ENCODE assay signal across 8 mouse cellular contexts in genomic region chr12:83520311-83520890, GRCm38 (mm10). TPM values are rescaled to one million over a fixed set of nuclear protein-coding genes. Genes with fewer than 3 reads are reported as not detected.
A peak's percentile ranks its signal among the peaks of the same experiment; 100 is the strongest.
DNase-seq lines count a peak whose midpoint lies in the region; ATAC-seq and TF ChIP-seq lines count a peak whose summit lies in the region.

Gene Dcaf4, plus strand, starts transcription at chr12:83520466.

- H3K9ac ChIP-seq in CH12.LX (ENCODE audit: insufficient read depth, low read depth), result peak within 1 kb of the TSS; percentile 49
- peak within 1 kb of the TSS; percentile 61 for H3K9ac ChIP-seq in forebrain, embryonic 12.5 days
- H3K9ac ChIP-seq in heart, postnatal 0 days (replicated peaks; ENCODE audit: low read depth, low read length), result peak within 1 kb of the TSS; percentile 43
- peak within 1 kb of the TSS; percentile 54 for H3K9ac ChIP-seq in liver, embryonic 16.5 days (ENCODE audit: low read depth, low read length)
- H3K9ac ChIP-seq in neural tube, embryonic 13.5 days, result peak within 1 kb of the TSS; percentile 70

- peaks cover 2 to 20% of the 10 kb centered on the region in 2 experiments for H3K4me1 ChIP-seq in CH12.LX (ENCODE audit: control insufficient read depth in 1 of 2, insufficient read depth in 2 of 2)
- peaks cover 15% of the 10 kb centered on the region for H3K4me1 ChIP-seq in forebrain, embryonic 12.5 days
- peaks cover 6% of the 10 kb centered on the region; the same call in 1 of the 2 replicates for H3K4me1 ChIP-seq in heart, postnatal 0 days (ENCODE audit: control insufficient read depth, insufficient read depth)
- H3K4me1 ChIP-seq in liver, embryonic 16.5 days (ENCODE audit: control insufficient read depth, low read depth, low read length), result peaks cover 31% of the 10 kb centered on the region
- H3K4me1 ChIP-seq in neural tube, embryonic 13.5 days (replicated peaks), result peaks cover 31% of the 10 kb centered on the region
- peaks cover under 1% of the 10 kb centered on the region for H3K4me1 ChIP-seq in testis, adult 2 months (ENCODE audit: control insufficient read depth, insufficient read depth, low read length)

- peaks cover 0 to 8% of the 10 kb centered on the region in 2 experiments for H3K36me3 ChIP-seq in CH12.LX (replicated peaks in 1 of 2; ENCODE audit: control insufficient read depth in 1 of 2, insufficient read depth in 1 of 2, low read length in 1 of 2)
- no peaks in the 10 kb centered on the region for H3K36me3 ChIP-seq in forebrain, embryonic 12.5 days (replicated peaks)
- no peaks in the 10 kb centered on the region for H3K36me3 ChIP-seq in heart, postnatal 0 days (replicated peaks; ENCODE audit: control insufficient read depth, insufficient read depth, low read length)
- H3K36me3 ChIP-seq in liver, embryonic 16.5 days (ENCODE audit: control insufficient read depth, insufficient read depth), result no peaks in the 10 kb centered on the region
- no peaks in the 10 kb centered on the region for H3K36me3 ChIP-seq in neural tube, embryonic 13.5 days
- H3K36me3 ChIP-seq in testis, adult 2 months (ENCODE audit: control insufficient read depth, insufficient read depth, low read length), result no peaks in the 10 kb centered on the region

- peak; percentile 74 for TF ChIP-seq POLR2A in CH12.LX (IDR thresholded peaks at IDR 0.05; ENCODE audit: low read depth, low read length)
- peak; percentile 64 for TF ChIP-seq POLR2A in testis, adult 2 months (IDR thresholded peaks at IDR 0.05; ENCODE audit: control insufficient read depth, low read depth, low read length)

- under 1% methylated on average over 32 of the region's 32 CpGs for WGBS in forebrain, embryonic 12.5 days
- WGBS in heart, postnatal 0 days, result 0% methylated on average over 32 of the region's 32 CpGs
- under 1% methylated on average over 32 of the region's 32 CpGs for WGBS in liver, embryonic 16.5 days (ENCODE audit: insufficient replicate concordance)
- under 1% methylated on average over 32 of the region's 32 CpGs for WGBS in neural tube, embryonic 13.5 days

- 0 out of 2 replicates have a peak, but pooled peaks cover 2% of the 10 kb centered on the region for H3K79me2 ChIP-seq in CH12.LX (replicated peaks; ENCODE audit: control insufficient read depth, extremely low read depth, insufficient read depth, poor library complexity, severe bottlenecking)

- ATAC-seq in forebrain, embryonic 12.5 days (ENCODE audit: low FRiP score), result peak; percentile 98
- peak; percentile 97 for ATAC-seq in heart, postnatal 0 days (ENCODE audit: insufficient read depth, low read depth)
- ATAC-seq in liver, embryonic 16.5 days (ENCODE audit: low read depth), result peak; percentile 97
- ATAC-seq in neural tube, embryonic 13.5 days (ENCODE audit: low read depth), result peak; percentile 97

- H3K4me2 ChIP-seq in CH12.LX (ENCODE audit: insufficient read depth, low read depth, poor library complexity, severe bottlenecking), result peak within 1 kb of the TSS; percentile 85
- H3K4me2 ChIP-seq in forebrain, embryonic 12.5 days, result peak within 1 kb of the TSS; percentile 74
- peak within 1 kb of the TSS; percentile 69 for H3K4me2 ChIP-seq in heart, postnatal 0 days (ENCODE audit: low read depth, low read length)
- H3K4me2 ChIP-seq in liver, embryonic 16.5 days (ENCODE audit: low read depth, low read length), result peak within 1 kb of the TSS; percentile 71
- peak within 1 kb of the TSS; percentile 62 for H3K4me2 ChIP-seq in neural tube, embryonic 13.5 days

- peak; percentile 7 for TF ChIP-seq RAD21 in CH12.LX (IDR thresholded peaks at IDR 0.05; ENCODE audit: low read depth, low read length)

- TF ChIP-seq EP300 in CH12.LX (IDR thresholded peaks at IDR 0.05; ENCODE audit: low read length), result no peak
- no peak for TF ChIP-seq EP300 in heart, postnatal 0 days (IDR thresholded peaks at IDR 0.05; ENCODE audit: low read depth)

- DNase-seq in CH12.LX (ENCODE audit: extremely low read depth), result peak; percentile 98
- peak; percentile 98 for DNase-seq in c-Kit-positive CD71-positive TER-119-negative erythroid progenitor cells, embryonic 14.5 days (ENCODE audit: low read depth)
- DNase-seq in heart, postnatal 0 days (ENCODE audit: low spot score), result peak; percentile 94
- DNase-seq in kidney, postnatal 4 days, result peak; percentile 99

- peak within 1 kb of the TSS; percentile 73 to 93 (median 78) for H3K4me3 ChIP-seq in CH12.LX (replicated peaks in 1 of 3; ENCODE audit: low read depth in 2 of 3, low read length in 2 of 3, poor library complexity in 1 of 3)
- H3K4me3 ChIP-seq in forebrain, embryonic 12.5 days (replicated peaks), result peak within 1 kb of the TSS; percentile 57
- peak within 1 kb of the TSS; percentile 70 for H3K4me3 ChIP-seq in heart, postnatal 0 days (ENCODE audit: low read depth, low read length)
- H3K4me3 ChIP-seq in liver, embryonic 16.5 days (ENCODE audit: low read depth, low read length), result peak within 1 kb of the TSS; percentile 66
- peak within 1 kb of the TSS; percentile 52 for H3K4me3 ChIP-seq in neural tube, embryonic 13.5 days
- peak within 1 kb of the TSS; percentile 92 for H3K4me3 ChIP-seq in testis, adult 2 months (ENCODE audit: control insufficient read depth, low read depth, low read length)

- peak in 1 of 2 experiments; percentile 19; a peak in 1 of 4 replicates for TF ChIP-seq CTCF in CH12.LX (conservative IDR thresholded peaks at IDR 0.05 in 1 of 2, IDR thresholded peaks at IDR 0.05 in 1 of 2; ENCODE audit: low read depth in 2 of 2, low read length in 2 of 2)
- peak; percentile 12; the same call in 1 of the 2 replicates for TF ChIP-seq CTCF in heart, postnatal 0 days (IDR thresholded peaks at IDR 0.05; ENCODE audit: low read depth)
- peak; percentile 30; the same call in 1 of the 2 replicates for TF ChIP-seq CTCF in testis, adult 2 months (IDR thresholded peaks at IDR 0.05; ENCODE audit: control insufficient read depth, insufficient read depth, insufficient replicate concordance, low read depth, low read length)

- no peaks in the 10 kb centered on the region for H3K27me3 ChIP-seq in CH12.LX (replicated peaks)
- no peaks in the 10 kb centered on the region for H3K27me3 ChIP-seq in forebrain, embryonic 12.5 days
- H3K27me3 ChIP-seq in heart, postnatal 0 days (ENCODE audit: control insufficient read depth, insufficient read depth, low read length), result no peaks in the 10 kb centered on the region
- no peaks in the 10 kb centered on the region for H3K27me3 ChIP-seq in liver, embryonic 16.5 days (ENCODE audit: control insufficient read depth, insufficient read depth, low read depth, low read length)
- no peaks in the 10 kb centered on the region for H3K27me3 ChIP-seq in neural tube, embryonic 13.5 days
- H3K27me3 ChIP-seq in testis, adult 2 months (ENCODE audit: control insufficient read depth, insufficient read depth, low read length), result no peaks in the 10 kb centered on the region

- dilution Hi-C loops in CH12.LX (cut with MboI; ENCODE audit: extremely low pct_ligation_motif_present, extremely low pct_unique_long_range_greater_than_20kb, low sequenced_read_pairs), result no loop called here

- no peak within 1 kb of the TSS for H3K27ac ChIP-seq in CH12.LX (ENCODE audit: insufficient read depth, low read depth)
- peak within 1 kb of the TSS; percentile 38; the same call in 1 of the 2 replicates for H3K27ac ChIP-seq in forebrain, embryonic 12.5 days
- H3K27ac ChIP-seq in heart, postnatal 0 days (ENCODE audit: low read depth), result peak within 1 kb of the TSS; percentile 68
- H3K27ac ChIP-seq in liver, embryonic 16.5 days (ENCODE audit: low read length), result peak within 1 kb of the TSS; percentile 7
- H3K27ac ChIP-seq in neural tube, embryonic 13.5 days (replicated peaks), result peak within 1 kb of the TSS; percentile 57
- H3K27ac ChIP-seq in testis, adult 2 months (ENCODE audit: control insufficient read depth, insufficient read depth, low read depth, low read length), result peak within 1 kb of the TSS; percentile 75; the same call in 1 of the 2 replicates

- in situ Hi-C loops in CH12.LX (cut with MboI; ENCODE audit: low pct_ligation_motif_present, low pct_unique_long_range_greater_than_20kb, low sequenced_read_pairs), result no loop called here

- no peaks in the 10 kb centered on the region for H3K9me3 ChIP-seq in CH12.LX (replicated peaks; ENCODE audit: low read length)
- H3K9me3 ChIP-seq in forebrain, embryonic 12.5 days, result no peaks in the 10 kb centered on the region
- no peaks in the 10 kb centered on the region for H3K9me3 ChIP-seq in heart, postnatal 0 days (replicated peaks; ENCODE audit: control insufficient read depth, low read length)
- no peaks in the 10 kb centered on the region for H3K9me3 ChIP-seq in liver, embryonic 16.5 days (replicated peaks; ENCODE audit: control insufficient read depth, low read length)
- no peaks in the 10 kb centered on the region for H3K9me3 ChIP-seq in neural tube, embryonic 13.5 days

TF ChIP-seq in CH12.LX, 34 proteins besides CTCF, POLR2A, EP300 and RAD21 (continues in another document):
- TF ChIP-seq BHLHE40 (IDR thresholded peaks at IDR 0.05; ENCODE audit: low read depth, low read length) (peak; percentile 97), ELF1 (IDR thresholded peaks at IDR 0.05; ENCODE audit: low read depth, low read length) (peak; percentile 90), TCF12 (IDR thresholded peaks at IDR 0.05; ENCODE audit: low read depth, low read length) (peak; percentile 56; the same call in 1 of the 2 replicates), CHD1 (IDR thresholded peaks at IDR 0.05; ENCODE audit: low read depth, low read length) (0 out of 2 replicates have a peak, but pooled peaks have one; percentile 81), ETS1 (conservative IDR thresholded peaks at IDR 0.05; ENCODE audit: low read depth, low read length) (0 out of 2 replicates have a peak, but pooled peaks have one; percentile 11), UBTF (IDR thresholded peaks at IDR 0.05; ENCODE audit: low read depth, low read length) (no peak; the same call in 1 of the 2 replicates), MXI1 (IDR thresholded peaks at IDR 0.05; ENCODE audit: low read depth, low read length) (peak; percentile 94), SIN3A (IDR thresholded peaks at IDR 0.05; ENCODE audit: low read length) (peak; percentile 88), ZC3H11A (IDR thresholded peaks at IDR 0.05; ENCODE audit: low read depth, low read length) (no peak), HCFC1 (IDR thresholded peaks at IDR 0.05; ENCODE audit: low read depth, low read length) (peak; percentile 59), MAFK (IDR thresholded peaks at IDR 0.05; ENCODE audit: insufficient replicate concordance, low read length) (no peak), ZMIZ1 (IDR thresholded peaks at IDR 0.05; ENCODE audit: low read depth, low read length) (peak; percentile 73)

RNA-seq across cellular contexts. Expression of gene Dcaf4, which starts in this region (rescaled TPM):
- 22.0 and 22.1 TPM in 2 replicates for total RNA-seq in CH12.LX (2012; rRNA removed)
- total RNA-seq in CH12.LX (2014; rRNA removed), result 21.5 and 23.6 TPM in 2 replicates
- 17.3 and 19.4 TPM in 2 replicates for polyA plus RNA-seq in CH12.LX (2012; ENCODE audit: insufficient read length, low read depth)
- 26.4 and 33.1 TPM in 2 replicates for polyA plus RNA-seq in forebrain, embryonic 12.5 days (2016; fragmentation: Nextera tagmentation; extraction: Ambion mirVana)
- 33.4 and 47.3 TPM in 2 replicates for total RNA-seq in heart, postnatal 0 days (2014; rRNA removed; ENCODE audit: low replicate concordance)
- 19.2 and 19.7 TPM in 2 replicates for polyA plus RNA-seq in heart, postnatal 0 days (2015; fragmentation: Nextera tagmentation; extraction: Ambion mirVana)
- polyA plus RNA-seq in liver, embryonic 16.5 days (2015; fragmentation: Nextera tagmentation; extraction: Ambion mirVana), result 15.5 and 18.3 TPM in 2 replicates
- 33.2 and 35.6 TPM in 2 replicates for polyA plus RNA-seq in neural tube, embryonic 13.5 days (2015; fragmentation: Nextera tagmentation; extraction: Ambion mirVana)
- 15.1 and 16.9 TPM in 2 replicates for polyA plus RNA-seq in testis, adult 2 months (2012; rRNA removed)
